Mouse (Mus musculus): ENCODE results near the gene Olfr620.

GRCm38 (mm10) chr7:103612434-103612833 lies at the start of gene Olfr620:
- no peak for TF ChIP-seq FLI1 (IDR thresholded peaks at IDR 0.05; ENCODE audit: low read length)
- TF ChIP-seq GATA1 (IDR thresholded peaks at IDR 0.05; ENCODE audit: borderline replicate concordance, low read length), result no peak
